Mouse (Mus musculus) cerebellum, postnatal 36 days (tissue): ENCODE results near the gene Traf3ip1.
A peak's percentile ranks its signal among the peaks of the same experiment; 100 is the strongest.
"Not testable (repeated sequence)": the region's sequence is repeated elsewhere in the genome, so short reads cannot be mapped to it uniquely, and the experiment has no call there.

ENCODE experiments used
- DNase-seq, 2 experiments: peaks; one replicate each; pipeline ENCODE4 v3.0.0; 2021 to 2022; ENCODE audit warnings: mixed read lengths in 2 of 2

Gene Traf3ip1

DNA sequence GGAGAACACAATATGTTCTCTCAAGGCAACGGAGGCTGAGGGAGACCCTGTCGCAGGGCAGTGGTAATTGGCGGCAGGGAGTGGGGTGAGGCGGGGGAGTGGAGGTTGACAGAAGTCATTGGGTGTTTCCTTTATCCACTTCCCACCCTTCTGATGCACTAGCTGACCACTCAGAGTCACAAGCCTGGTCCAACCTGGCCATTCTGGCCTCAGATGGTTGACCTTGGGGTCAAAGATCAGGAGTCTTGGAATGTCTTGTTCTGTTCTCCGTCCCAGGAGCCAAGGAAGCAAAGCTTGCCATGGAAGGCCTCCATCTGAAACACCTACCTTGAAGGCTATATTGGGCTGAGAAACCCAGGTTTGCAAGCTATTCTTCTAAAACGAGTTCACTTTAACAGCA lies 28.3 kb upstream of the Traf3ip1 start:
- DNase-seq = no peak

DNA sequence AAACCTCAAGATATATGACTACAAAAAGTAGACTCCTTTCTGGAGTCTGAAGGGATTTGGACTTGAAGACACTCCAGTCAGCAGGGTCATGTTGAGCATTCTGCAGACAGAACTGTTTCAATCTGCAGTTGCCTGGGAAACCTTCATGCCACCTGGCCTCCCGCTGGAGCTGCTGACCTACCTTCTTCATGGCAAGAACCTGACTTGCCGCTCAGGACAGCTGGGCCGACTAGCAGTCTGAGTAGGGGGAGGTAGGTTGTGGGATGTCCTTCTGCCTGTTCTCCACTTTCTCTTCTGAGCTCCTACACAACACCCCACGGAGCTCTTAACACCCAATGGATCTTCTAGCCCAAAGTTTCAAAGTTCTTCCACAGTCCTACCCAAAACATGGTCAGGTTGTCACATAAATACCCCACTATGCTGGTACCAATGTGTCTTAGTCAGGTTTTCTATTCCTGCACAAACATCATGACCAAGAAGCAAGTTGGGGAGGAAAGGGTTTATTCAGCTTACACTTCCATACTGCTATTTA lies 24.5 kb upstream of the Traf3ip1 start:
- DNase-seq = no peak

DNA sequence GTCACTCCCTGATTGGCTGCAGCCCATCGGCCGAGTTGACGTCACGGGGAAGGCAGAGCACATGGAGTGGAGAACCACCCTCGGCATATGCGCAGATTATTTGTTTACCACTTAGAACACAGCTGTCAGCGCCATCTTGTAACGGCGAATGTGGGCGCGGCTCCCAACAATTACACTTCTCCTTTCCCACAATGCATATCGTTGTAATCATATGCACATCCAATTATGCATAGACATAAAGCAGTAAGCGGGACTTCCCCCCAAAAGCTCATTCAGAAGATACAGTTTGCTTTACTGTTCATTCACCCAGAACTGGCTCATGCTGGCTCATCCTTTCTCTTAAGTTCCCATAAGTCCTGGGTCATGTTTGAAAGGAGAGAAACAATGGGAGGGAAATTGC lies 16.3 kb upstream of the Traf3ip1 start:
- DNase-seq = not testable (repeated sequence)

DNA sequence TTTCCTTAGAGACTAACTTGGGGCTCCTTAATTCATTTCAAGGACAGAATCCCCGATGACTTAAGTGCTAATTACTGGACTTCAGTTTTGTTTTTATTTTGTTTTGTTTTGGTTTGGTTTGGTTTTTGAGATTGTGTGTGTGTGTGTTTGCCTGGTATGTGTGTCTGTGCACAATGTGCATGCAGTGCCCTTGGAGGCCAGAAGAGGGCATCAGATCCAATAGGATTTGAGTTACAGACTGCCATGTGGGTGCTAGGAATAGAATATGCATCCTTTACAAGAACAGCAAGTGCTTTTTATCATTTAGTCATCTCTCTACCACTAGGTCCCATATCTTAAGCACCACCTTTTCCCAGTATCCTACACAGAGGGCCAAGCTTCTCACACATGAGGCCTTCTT lies 15.5 kb upstream of the Traf3ip1 start:
- no peak for DNase-seq

- DNase-seq = no peak
Measured at GRCm38 (mm10) chr1:91482616-91483211, 11.7 kb upstream of the Traf3ip1 start.

DNA sequence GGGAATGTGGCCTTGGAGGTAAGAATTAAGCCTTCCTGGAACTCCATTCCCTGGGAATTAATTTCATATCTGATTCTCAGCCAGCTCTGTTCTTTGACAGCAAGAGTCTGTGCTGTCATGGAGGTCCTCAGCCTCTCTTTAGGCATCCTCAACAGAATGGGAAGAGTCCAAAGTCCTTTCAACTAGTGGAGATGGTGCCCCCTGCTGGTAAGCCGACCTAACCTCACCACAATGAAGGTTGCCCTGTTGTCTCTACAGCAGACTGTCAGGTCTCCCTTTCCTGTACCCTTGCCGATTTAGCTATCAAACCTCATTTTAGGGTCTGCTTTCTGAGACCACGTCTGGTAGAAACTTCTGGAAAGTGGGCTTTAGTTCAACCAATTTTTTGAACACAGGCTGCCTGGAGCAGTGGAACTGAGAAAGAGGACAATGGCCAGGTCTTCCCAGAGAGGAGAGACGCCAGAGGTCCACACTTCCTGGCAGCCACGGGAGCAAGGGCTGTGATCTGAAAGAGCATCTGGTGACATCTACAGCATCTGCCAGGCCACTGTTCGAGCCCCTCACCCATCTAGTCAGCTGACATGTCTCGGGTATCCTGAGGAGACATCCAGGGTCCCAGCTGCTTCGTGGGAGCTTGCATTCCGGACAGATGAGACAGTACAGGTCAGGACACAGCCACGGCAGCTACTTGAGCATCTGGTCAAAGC lies 11.0 kb upstream of the Traf3ip1 start:
- peak; percentile 86 for DNase-seq

DNA sequence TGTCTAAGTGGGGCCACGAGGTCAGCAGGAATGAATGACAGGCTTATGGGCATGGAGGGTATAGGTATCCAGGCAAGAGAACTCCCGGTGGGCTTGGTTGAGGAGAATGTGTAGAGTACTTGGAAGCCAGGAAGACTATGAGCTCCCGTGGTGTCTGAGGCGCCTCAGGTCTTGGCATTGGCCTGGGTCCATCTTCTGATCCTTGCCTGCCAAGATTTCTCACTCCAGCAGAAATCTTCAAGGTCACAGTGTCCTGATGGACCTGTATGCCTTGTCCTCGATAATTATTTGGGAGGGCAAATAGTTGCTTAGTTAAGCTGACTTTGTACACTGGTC lies 10.5 kb upstream of the Traf3ip1 start:
- no peak for DNase-seq

GRCm38 (mm10) chr1:91485422-91485821 lies 9.0 kb upstream of the Traf3ip1 start:
- DNase-seq = no peak

GRCm38 (mm10) chr1:91486165-91486564 lies 8.3 kb upstream of the Traf3ip1 start:
- no peak for DNase-seq

DNA sequence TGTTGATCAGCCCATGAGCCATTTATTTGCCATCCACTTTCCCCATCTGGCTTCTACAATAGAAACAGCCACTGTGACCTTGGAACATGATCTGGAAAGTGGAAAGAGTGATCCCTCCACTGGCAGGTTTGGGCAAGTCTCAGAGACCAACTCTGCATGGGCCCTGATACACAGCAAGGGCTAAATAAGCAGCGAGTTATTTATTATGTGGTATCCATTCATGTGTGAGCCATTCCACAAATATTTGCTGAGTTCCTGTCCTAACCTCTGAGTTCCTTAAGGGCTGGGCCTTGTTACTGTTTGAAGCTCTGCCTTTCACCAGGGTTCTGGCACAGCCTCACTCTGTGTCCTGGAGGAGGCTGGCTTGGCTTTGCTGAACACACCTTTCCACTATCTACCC lies 4.1 kb upstream of the Traf3ip1 start:
- no peak for DNase-seq

GRCm38 (mm10) chr1:91492740-91493139 lies 1.7 kb upstream of the Traf3ip1 start:
- DNase-seq = no peak

GRCm38 (mm10) chr1:91493938-91494337 lies 509 bp upstream of the Traf3ip1 start:
- peak in 1 of 2 experiments; percentile 18 for DNase-seq

GRCm38 (mm10) chr1:91495321-91495720 lies 874 bp downstream of the Traf3ip1 start:
- DNase-seq = no peak

DNA sequence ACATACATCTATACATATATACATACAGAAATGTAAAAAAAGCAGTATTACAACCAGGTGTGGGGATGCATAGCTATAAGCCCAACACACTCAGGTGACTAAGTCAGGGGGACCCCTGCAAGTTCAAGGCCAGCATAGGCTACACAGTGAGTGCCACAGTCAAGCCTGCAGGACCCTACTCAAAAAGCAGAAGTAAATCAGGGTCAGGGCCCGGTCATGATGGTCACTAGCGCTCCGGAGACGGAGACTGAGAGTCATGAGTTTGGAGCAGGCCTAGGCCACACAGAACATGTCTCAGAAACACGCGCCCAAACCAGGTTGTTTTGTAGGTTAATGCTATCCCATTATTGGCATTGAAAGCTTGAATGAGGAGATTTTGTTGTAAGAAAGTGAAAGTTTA lies 4.1 kb downstream of the Traf3ip1 start:
- no peak for DNase-seq

DNA sequence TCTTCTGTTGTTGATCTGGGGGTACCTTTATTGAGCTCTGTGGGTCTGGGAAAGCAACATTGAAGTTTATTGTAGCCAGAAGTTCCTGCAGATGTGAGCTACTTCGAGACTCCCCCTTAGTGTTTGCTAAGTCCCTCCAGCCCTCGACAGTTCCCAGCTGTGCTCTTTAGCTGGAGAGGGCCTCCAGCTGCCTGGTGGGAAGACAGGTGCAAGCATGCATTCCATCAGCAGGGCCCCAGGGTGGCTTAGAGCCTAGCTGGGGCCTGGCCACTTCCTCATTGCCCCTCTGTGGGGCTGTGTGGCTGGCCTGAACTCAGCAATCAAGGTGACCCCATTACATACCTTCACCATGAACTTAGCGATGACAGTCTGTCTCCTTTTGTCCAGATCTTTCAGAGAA lies 10.2 kb downstream of the Traf3ip1 start:
- DNase-seq = no peak

GRCm38 (mm10) chr1:91514916-91515315 lies 20.5 kb downstream of the Traf3ip1 start:
- DNase-seq = no peak

DNA sequence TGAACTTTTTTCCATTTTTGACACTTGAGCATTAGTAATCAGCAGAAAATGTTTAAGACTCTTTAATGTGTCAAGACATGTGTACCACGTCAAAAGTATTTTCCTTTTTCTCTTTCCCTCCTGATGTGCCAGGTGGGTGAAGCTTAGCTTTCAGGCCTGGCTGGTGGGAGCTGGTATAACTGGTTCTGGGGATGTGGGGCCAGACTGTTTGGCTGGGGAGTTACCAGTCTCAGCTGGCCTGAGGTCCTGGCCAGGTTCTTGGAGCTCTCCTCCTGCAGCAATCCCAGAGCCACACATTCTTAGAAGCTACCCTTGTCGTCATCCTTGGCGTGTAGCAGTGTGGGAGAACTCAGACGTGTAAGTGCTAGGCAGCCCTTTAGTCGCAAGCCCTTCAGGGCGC lies 21.2 kb downstream of the Traf3ip1 start:
- no peak for DNase-seq

DNA sequence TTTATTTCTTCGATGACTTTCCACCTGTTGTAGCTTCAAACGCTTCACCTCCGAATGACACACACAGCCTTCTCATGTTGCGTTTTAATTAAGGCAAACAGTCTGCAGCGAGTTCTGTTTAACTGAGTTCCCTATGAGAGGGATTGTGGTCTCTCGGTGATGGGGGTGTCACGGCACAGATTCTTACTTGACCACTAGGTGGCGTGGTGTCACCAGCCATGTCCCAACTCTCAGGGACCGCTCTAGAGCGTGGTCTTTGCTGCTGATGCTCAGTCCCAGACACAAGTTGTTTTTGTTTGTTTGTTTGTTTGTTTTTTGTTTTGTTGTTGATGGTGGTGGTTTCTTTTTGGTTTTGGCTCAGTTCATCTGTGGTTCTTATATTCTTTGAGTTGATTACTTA lies 29.3 kb downstream of the Traf3ip1 start:
- DNase-seq = peak; percentile 58 to 59

GRCm38 (mm10) chr1:91525838-91526237 lies 31.4 kb downstream of the Traf3ip1 start:
- no peak for DNase-seq

- DNase-seq = no peak
Measured at GRCm38 (mm10) chr1:91530166-91530565, 35.7 kb downstream of the Traf3ip1 start.

DNA sequence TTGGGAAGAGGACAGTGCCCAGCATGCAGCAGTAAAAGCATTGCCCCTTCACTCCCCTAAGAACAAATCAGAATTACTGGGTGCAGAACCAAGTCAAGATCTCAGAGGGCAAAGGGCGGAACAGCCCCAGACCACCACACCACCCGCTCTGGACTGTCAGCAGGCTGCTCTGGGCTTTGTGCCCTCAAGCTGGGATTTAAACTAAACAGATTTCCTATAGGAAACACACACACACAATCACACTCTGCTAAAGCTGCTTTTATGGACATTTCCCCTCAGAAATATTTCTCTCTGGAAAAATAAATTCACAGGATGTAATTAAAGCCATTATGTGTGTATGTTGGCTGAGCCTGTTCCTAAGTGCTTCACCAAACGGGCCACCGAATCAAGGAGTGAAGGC lies 37.8 kb downstream of the Traf3ip1 start:
- DNase-seq = no peak

DNA sequence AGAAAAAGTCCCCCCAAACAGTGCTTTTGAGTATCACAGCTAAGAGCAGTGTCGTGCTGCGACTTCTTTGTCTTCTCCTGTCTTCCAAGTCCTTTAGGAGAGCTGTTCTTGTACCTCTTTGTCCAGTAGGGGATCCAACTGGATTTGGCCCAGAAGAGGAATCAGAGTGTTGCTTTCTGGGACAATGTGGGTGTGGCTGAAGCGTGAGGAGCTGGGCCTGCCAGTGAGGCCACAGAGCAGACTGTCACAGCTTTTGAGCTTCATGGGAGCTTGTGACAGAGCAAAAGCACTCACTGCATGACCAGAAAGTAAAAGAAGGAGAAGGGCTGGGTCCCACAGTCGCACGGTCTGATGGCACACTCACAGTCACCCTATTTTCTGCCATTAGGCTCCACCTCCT lies 38.4 kb downstream of the Traf3ip1 start:
- no peak for DNase-seq

- no peak for DNase-seq
Measured at GRCm38 (mm10) chr1:91533483-91533882, 39.0 kb downstream of the Traf3ip1 start.

- DNase-seq = no peak
Measured at GRCm38 (mm10) chr1:91533961-91534723, 39.7 kb downstream of the Traf3ip1 start.
